Mouse (Mus musculus): ENCODE data around the gene Cep350.

Cep350 gene

DNA sequence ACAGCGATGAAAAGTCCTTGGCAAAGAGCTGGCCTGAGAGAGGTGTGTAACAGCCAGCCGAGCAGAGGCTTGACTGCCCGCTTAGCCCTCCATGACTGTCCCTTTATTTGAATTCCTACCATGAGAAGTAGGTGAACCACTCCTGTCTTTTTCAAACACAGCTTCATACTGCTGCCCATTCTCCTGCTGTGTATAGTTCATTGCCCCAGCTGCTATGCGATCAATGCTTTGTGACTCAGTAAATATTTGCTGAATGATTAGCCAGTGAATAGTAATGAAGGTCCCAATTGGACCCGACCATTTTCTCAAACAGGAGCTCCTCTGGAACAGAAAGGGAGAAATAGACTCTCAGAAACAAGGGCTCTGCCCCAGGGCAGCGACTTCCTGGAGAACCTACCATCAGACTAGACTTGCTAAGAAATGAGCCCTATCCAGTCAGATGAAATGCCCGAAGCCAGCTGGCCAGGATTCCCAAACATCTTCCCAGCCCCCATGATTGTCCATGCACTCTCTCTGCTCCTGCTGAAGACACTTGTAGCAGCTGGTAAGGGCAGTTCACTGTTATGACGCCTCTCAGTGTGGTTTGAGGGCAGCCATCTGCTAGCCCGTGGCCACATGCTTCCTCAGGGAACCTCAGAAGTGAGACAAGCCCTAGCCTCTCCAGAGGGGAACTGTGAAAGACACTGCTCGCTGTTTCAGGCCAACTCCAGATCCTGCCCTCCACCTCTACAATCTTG is 163.2 kb downstream of the Cep350 start:
- peak; percentile 27 for DNase-seq (ENCODE audit: low spot score)

GRCm38 (mm10) chr1:155808261-155808660 is 164.8 kb downstream of the Cep350 start:
- DNase-seq (ENCODE audit: low spot score), result no peak

- no peak for DNase-seq (ENCODE audit: low spot score)
These were observed 167.4 kb downstream of the Cep350 start for GRCm38 (mm10) chr1:155805607-155806006.

DNA sequence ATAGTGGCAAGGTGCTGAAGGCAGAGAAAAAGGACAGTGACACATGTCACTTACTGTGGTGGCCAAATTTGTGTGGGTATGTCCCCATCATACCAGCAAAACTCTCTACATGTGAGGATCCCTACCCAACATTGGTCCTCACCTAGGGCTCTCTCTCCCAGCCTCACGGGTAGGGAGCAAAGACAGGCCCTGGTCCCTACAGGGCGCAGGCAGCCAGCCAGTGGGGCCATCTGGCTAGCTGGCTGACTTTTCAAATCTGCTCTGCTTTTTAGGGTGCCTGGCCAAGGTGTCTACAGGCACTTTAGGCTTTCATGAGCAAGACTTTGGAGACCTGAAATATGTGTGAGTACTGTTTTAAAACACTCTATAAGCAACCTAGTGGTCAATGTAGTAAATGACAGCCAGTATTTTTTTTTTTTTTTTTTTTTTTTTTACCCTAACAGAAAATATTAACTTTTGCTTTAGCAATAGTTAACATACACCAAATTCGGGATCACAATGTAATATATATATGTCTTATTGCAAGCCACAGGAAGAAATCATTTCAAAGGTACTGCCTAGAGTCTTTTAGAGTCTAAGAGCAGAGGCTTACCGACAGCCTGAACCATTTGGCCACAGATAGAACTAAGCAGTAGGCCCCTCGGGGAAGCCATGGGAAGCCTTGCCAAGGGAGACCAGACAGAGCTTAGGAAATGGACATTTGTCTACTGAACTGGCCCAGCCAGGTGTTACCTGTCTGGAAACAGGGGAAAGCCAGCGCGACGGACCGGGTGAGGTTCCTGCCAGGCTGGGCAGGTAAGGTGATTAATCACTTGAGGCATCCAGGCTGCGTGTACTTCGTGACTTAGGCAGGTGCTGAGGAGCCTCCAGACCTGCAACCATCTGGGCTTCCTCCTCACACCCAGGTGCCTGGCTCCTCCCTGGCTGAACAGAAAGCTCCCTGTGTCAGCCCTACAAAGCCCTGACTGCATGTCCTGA is 171.8 kb downstream of the Cep350 start:
- DNase-seq (ENCODE audit: low spot score), result no peak

DNA sequence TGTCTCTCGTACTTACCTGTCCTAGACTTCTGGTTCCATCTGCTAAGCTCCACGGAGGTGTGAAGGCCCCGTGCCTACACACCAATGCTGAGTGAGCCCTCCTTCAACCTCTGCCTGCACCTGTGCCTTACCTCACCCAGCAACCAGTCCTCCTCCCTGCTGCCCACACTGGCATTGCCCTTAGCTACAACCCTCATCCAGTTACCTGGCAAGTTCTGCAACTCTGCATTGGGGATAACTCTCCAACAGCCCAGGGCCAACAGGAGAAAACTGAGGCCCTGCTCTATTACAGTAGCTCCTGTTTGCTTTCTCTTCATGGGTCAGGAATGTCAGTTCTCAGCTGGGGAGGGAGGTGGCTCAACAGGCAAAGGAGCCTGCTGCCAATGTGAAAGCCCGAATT is 175.1 kb downstream of the Cep350 start:
- no peak for DNase-seq (ENCODE audit: low spot score)

DNA sequence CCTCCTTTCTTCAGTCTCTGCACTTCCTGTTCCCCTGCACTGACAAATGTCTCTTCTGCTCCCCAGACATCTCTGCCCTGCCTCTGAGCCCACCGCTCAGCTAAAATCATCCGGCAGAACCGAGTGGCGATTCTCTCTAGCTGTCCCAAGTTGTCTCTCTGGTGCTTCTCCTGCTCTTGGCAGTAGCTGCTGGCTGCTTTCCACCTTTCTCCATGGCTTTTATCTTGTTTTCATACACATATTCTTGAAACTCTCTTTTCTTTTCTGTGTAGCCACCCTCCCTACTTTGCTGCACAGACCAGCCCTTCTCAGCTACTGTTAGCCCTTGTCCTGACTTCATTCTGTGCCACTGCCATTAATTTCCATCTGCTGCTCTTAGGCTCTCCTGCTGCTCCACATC is 175.6 kb downstream of the Cep350 start:
- no peak for DNase-seq (ENCODE audit: low spot score)

DNA sequence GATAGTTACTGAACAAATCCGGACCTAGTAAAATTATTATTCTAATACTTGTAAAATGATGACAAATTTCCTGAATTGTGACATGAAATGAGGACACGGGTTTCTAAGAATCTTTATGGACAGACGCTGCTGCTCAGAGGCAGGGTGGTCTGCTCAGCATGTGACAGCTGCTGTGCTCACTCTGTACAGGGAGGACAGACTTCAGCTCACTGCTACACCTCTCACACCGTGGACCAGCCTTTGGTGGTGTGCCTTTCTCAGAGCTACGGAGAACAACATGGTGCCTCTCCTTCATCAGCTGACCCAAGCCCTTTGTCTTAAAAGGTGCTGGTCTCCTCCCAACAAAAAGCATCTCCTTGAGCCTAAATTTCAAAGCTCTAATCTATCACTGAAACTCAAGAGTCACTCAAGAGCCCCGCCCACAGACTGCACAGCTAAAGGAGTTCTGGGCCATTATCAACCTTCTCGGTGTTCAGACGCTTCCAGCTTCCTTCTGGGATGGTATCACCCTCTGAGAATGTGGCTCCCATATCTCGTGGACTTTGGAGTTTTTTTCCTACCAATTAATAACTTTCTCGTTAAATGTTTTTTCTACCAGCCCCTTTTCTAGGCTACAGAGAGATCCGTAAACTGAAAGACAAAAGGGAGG is 176.2 kb downstream of the Cep350 start:
- DNase-seq (ENCODE audit: low spot score), result no peak

DNA sequence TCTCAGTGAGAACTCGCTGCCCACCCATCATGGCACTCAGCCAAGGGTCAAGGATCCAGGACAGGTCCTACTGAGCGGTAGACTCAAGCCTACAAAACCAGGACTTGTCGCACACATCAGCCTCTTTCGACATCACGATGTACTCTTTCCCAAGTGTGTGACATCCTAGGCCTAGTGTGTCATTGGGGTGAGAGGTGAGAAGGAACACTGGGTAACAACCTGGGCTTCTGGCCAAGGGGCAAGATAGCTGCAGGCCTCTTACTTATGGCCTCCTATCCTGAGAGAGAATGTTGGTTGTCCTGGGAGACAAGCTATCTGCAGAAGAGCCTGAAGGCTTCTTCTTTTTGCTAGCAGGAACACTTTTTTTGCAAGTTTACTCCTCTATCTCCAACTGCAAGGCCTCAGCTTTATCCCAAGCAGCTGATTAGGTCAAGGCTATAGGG is 177.2 kb downstream of the Cep350 start:
- DNase-seq (ENCODE audit: low spot score), result peak; percentile 27

Measured in ovary, postnatal 14 days (tissue).